Mouse (Mus musculus) limb, embryonic 12.5 days (tissue): ENCODE measurements around the gene Scn3a. TPM values are rescaled to one million over a fixed set of nuclear protein-coding genes. Genes with fewer than 3 reads are reported as not detected.

Source experiments
- ATAC-seq: fragments of 200-750 bp; cut with Nextera tagmentation; 2 replicates; pipeline ENCODE4 v1.8.0; 2017; ENCODE audit warnings: low read depth, moderate TSS enrichment; ENCODE audit not compliant: insufficient number of reproducible peaks, insufficient read depth, low FRiP score, low TSS enrichment
- H3K27ac ChIP-seq: fragments of 300-500 bp; sonication (generic); 2 replicates; pipeline ENCODE4 v1.5.1; 2016; ENCODE audit warnings: mild to moderate bottlenecking, moderate library complexity
- H3K27me3 ChIP-seq: fragments of 300-500 bp; sonication (generic); 2 replicates; pipeline ENCODE4 v1.6.1; 2016; ENCODE audit warnings: mild to moderate bottlenecking, moderate library complexity
- H3K36me3 ChIP-seq: fragments of 300-500 bp; sonication (generic); 2 replicates; pipeline ENCODE4 v1.6.1; 2016; ENCODE audit warnings: mild to moderate bottlenecking, moderate library complexity
- H3K4me1 ChIP-seq: fragments of 300-500 bp; sonication (generic); replicated peaks from 2 replicates; pipeline ENCODE4 v1.6.1; 2016
- H3K4me2 ChIP-seq: fragments of 300-500 bp; sonication (generic); 2 replicates; pipeline ENCODE4 v1.6.1; 2016; ENCODE audit warnings: mild to moderate bottlenecking, moderate library complexity
- H3K4me3 ChIP-seq: fragments of 300-500 bp; sonication (generic); replicated peaks from 2 replicates; pipeline ENCODE4 v1.5.1; 2016; ENCODE audit warnings: mild to moderate bottlenecking
- H3K9ac ChIP-seq: fragments of 300-500 bp; sonication (generic); replicated peaks from 2 replicates; pipeline ENCODE4 v1.6.1; 2016; ENCODE audit warnings: mild to moderate bottlenecking, moderate library complexity
- H3K9me3 ChIP-seq: fragments of 300-500 bp; sonication (generic); 2 replicates; pipeline ENCODE4 v1.6.1; 2016; ENCODE audit warnings: mild to moderate bottlenecking, moderate library complexity
- WGBS: fragments of 180-500 bp; shearing (Covaris S2); methylation state at CpG from one replicate; pipeline ENCODE4 v1.1.7; 2016; 5-methylcytosine and 5-hydroxymethylcytosine counted together
- polyA plus RNA-seq: library from polyadenylated mRNA; unstranded; fragments of >200 nt; fragmentation: Nextera tagmentation; extraction: Ambion mirVana; gene quantifications from 2 replicates; pipeline ENCODE4 v1.2.1, GENCODE M21; 2016

Gene Scn3a
- polyA plus RNA-seq, 1 experiment from 2014 or later, result 2.5 TPM

- 73% methylated on average over 5 of the region's 5 CpGs for WGBS
- no peak overlapping the region for H3K27ac ChIP-seq
- no peak overlapping the region for H3K4me3 ChIP-seq
- H3K27me3 ChIP-seq, result no peaks in the 10 kb centered on the region
- H3K9me3 ChIP-seq, result no peaks in the 10 kb centered on the region
- H3K9ac ChIP-seq, result no peak overlapping the region
- H3K36me3 ChIP-seq, result no peaks in the 10 kb centered on the region
- no peak for ATAC-seq
- no peaks in the 10 kb centered on the region for H3K4me1 ChIP-seq
- no peak overlapping the region for H3K4me2 ChIP-seq
Measured at GRCm38 (mm10) chr2:65441566-65441965, 125.9 kb downstream of the Scn3a start.

DNA sequence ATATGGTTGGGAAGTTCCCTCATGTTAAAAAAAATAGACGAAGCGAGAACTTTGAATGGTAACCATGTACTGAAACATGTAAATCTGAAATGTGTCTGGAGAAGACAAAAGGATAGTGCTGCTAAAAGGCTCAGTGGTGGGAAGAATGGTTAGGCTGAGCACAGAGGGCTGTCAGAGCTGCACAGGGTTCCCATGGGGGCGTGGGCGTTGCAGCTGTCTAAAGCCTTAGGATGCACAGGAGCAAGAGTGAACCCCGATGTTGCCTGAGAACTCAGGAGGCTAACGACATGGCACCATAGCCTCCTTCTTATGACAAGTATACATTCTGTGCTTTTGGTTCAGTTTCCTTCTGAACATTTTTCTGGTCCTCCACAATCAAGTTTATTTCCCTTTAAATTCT, 126.3 kb downstream of the Scn3a start:
- Histone ChIP-seq H3K27me3 (no peaks in the 10 kb centered on the region), H3K4me3 (no peak overlapping the region), H3K4me1 (no peaks in the 10 kb centered on the region), H3K9me3 (no peaks in the 10 kb centered on the region), H3K4me2 (no peak overlapping the region), H3K9ac (no peak overlapping the region), H3K36me3 (no peaks in the 10 kb centered on the region), H3K27ac (no peak overlapping the region)
- 90% methylated on average over 6 of the region's 6 CpGs for WGBS
- no peak for ATAC-seq

DNA sequence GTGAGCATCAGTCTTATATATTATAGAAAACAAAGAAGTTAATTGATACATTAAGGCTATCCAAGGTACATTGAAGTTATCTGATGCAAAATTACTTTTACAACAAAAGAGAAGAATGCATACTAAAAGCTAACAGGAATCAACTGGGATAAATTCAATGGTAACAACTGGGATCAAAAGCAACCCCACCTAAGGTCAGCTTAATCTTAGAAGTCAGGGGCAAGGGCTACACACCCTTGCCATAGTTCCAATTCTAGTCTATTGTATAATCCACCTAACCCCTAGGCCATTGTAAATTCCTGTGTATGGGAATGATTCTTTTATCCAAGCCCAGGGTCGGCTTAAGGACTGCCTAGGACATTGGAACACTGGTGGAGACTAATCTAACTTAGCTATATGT, 130.5 kb downstream of the Scn3a start:
- H3K4me1 ChIP-seq, result no peaks in the 10 kb centered on the region
- no peak overlapping the region for H3K9ac ChIP-seq
- no peak overlapping the region for H3K4me2 ChIP-seq
- no peak for ATAC-seq
- no peak overlapping the region for H3K27ac ChIP-seq
- H3K36me3 ChIP-seq, result no peaks in the 10 kb centered on the region
- H3K9me3 ChIP-seq, result no peaks in the 10 kb centered on the region
- WGBS, result 70% methylated on average over 1 of the region's 1 CpGs
- no peaks in the 10 kb centered on the region for H3K27me3 ChIP-seq
- no peak overlapping the region for H3K4me3 ChIP-seq

GRCm38 (mm10) chr2:65423501-65423900, 143.9 kb downstream of the Scn3a start:
- Histone ChIP-seq H3K36me3 (no peaks in the 10 kb centered on the region), H3K4me3 (no peak overlapping the region), H3K27ac (no peak overlapping the region), H3K9ac (no peak overlapping the region), H3K9me3 (no peaks in the 10 kb centered on the region), H3K27me3 (no peaks in the 10 kb centered on the region), H3K4me1 (no peaks in the 10 kb centered on the region; the same call in 1 of the 2 replicates), H3K4me2 (no peak overlapping the region)
- no peak for ATAC-seq
- 53% methylated on average over 5 of the region's 5 CpGs for WGBS

DNA sequence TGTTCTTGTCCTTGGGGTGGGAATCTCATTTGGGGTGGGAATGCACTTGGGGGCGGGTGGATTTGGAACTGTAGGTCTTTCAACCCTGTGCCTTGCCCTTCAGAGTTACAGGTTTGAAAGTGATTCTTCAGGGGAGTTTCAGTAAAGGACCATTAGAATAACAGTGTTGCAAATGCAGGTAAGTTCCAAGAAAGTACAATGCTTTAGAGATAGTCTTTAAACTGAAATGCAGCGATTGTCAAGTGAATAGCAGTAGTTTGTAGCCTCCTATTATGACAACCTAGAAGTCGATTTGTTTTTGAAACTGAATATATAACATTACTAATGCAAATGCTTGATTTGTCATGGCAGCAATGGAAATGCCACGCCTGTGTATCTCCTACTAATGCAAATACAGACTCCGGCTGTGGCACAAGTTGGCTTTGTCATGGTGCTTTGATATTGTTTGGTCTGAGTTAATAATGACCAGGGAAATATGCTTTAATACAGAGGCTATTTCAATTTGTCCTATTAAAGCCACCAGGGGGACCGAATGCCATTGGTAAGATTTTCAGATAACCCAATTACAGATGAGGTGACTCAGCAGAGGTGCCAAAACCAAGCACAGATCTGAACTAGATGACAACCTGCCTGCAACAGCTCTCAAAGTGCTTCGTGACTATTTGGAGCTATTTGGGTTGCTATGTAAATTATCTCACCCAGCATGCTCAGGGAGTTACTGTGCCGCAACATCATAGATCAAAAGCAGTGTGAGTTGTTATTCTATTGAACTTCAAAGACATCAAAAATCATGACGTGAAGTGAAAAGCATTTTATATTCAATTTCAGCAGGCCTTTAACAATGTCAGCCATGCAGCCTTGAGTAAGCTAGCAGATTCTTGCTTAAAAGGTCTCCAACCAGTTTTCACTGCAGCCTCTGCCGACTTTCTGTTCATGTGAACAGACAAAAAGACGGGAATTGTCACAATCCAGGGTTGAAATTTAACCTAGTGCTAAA, 145.9 kb downstream of the Scn3a start:
- no peak overlapping the region for H3K9ac ChIP-seq
- WGBS, result 64% methylated on average over 11 of the region's 11 CpGs
- H3K9me3 ChIP-seq, result no peaks in the 10 kb centered on the region
- H3K4me1 ChIP-seq, result no peaks in the 10 kb centered on the region; the same call in 1 of the 2 replicates
- H3K4me3 ChIP-seq, result no peak overlapping the region
- no peak overlapping the region for H3K27ac ChIP-seq
- no peaks in the 10 kb centered on the region for H3K27me3 ChIP-seq
- no peaks in the 10 kb centered on the region for H3K36me3 ChIP-seq
- no peak overlapping the region for H3K4me2 ChIP-seq
- no peak for ATAC-seq

DNA sequence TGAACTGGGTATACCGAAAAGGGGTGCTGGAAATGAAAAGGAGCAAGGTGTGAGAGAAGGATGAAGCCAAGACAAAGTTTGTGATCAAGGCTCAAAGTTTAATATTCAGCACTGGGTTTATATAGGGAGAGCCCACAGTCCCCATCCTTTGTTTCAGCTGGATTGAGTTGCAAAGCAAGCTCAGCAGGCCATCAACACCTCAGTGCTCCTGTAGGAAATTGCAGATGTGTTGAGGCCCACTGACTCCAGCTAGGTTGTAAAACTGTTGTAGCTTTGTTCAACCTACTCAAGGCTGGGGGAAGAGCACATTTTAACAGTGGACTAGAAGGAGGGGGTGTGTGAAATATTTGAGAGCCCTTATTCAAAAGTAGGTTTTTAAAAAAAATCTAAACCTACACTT, 148.8 kb downstream of the Scn3a start:
- Histone ChIP-seq H3K36me3 (no peaks in the 10 kb centered on the region), H3K4me2 (no peak overlapping the region), H3K9me3 (no peaks in the 10 kb centered on the region), H3K9ac (no peak overlapping the region), H3K4me1 (peaks cover 10% of the 10 kb centered on the region), H3K27me3 (no peaks in the 10 kb centered on the region), H3K27ac (no peak overlapping the region), H3K4me3 (no peak overlapping the region)
- ATAC-seq, result no peak
- 46% methylated on average over 1 of the region's 1 CpGs for WGBS

GRCm38 (mm10) chr2:65416535-65416934, 150.9 kb downstream of the Scn3a start:
- no peak for ATAC-seq
- 89% methylated on average over 1 of the region's 1 CpGs for WGBS
- H3K4me2 ChIP-seq, result no peak overlapping the region

GRCm38 (mm10) chr2:65415294-65415693, 152.1 kb downstream of the Scn3a start:
- Histone ChIP-seq H3K4me3 (no peak overlapping the region), H3K36me3 (no peaks in the 10 kb centered on the region), H3K27me3 (no peaks in the 10 kb centered on the region), H3K9me3 (no peaks in the 10 kb centered on the region), H3K27ac (no peak overlapping the region), H3K4me2 (peak overlapping the region; percentile 63), H3K9ac (no peak overlapping the region), H3K4me1 (peaks cover 10% of the 10 kb centered on the region)
- ATAC-seq, result no peak
- 0% methylated on average over 2 of the region's 2 CpGs for WGBS

More at GRCm38 (mm10) chr2:65416535-65416934, 150.9 kb downstream of the Scn3a start:
- H3K27ac ChIP-seq, result no peak overlapping the region
- no peaks in the 10 kb centered on the region for H3K27me3 ChIP-seq
- H3K4me3 ChIP-seq, result no peak overlapping the region
- no peaks in the 10 kb centered on the region for H3K9me3 ChIP-seq
- H3K36me3 ChIP-seq, result no peaks in the 10 kb centered on the region
- H3K9ac ChIP-seq, result no peak overlapping the region
- peaks cover 10% of the 10 kb centered on the region for H3K4me1 ChIP-seq

GRCm38 (mm10) chr2:65414806-65415281, 152.6 kb downstream of the Scn3a start:
- Histone ChIP-seq H3K27me3 (no peaks in the 10 kb centered on the region), H3K27ac (no peak overlapping the region), H3K4me3 (peak overlapping the region; percentile 15; the same call in 1 of the 2 replicates), H3K4me2 (peak overlapping the region; percentile 63), H3K9ac (no peak overlapping the region), H3K36me3 (no peaks in the 10 kb centered on the region), H3K9me3 (no peaks in the 10 kb centered on the region), H3K4me1 (peaks cover 10% of the 10 kb centered on the region)
- ATAC-seq, result peak; percentile 56; the same call in 1 of the 2 replicates
- 4% methylated on average over 6 of the region's 6 CpGs for WGBS

GRCm38 (mm10) chr2:65414237-65414636, 153.2 kb downstream of the Scn3a start:
- H3K9ac ChIP-seq, result no peak overlapping the region
- peak overlapping the region; percentile 63 for H3K4me2 ChIP-seq
- under 1% methylated on average over 7 of the region's 7 CpGs for WGBS
- H3K9me3 ChIP-seq, result no peaks in the 10 kb centered on the region
- ATAC-seq, result peak; percentile 84
- no peaks in the 10 kb centered on the region for H3K27me3 ChIP-seq
- H3K4me1 ChIP-seq, result peaks cover 10% of the 10 kb centered on the region
- H3K36me3 ChIP-seq, result no peaks in the 10 kb centered on the region
- H3K27ac ChIP-seq, result peak overlapping the region; percentile 53; the same call in 1 of the 2 replicates
- peak overlapping the region; percentile 29 for H3K4me3 ChIP-seq

- H3K36me3 ChIP-seq, result no peaks in the 10 kb centered on the region
- H3K27me3 ChIP-seq, result no peaks in the 10 kb centered on the region
- H3K4me3 ChIP-seq, result peak overlapping the region; percentile 29
- no peak for ATAC-seq
- no peaks in the 10 kb centered on the region for H3K9me3 ChIP-seq
- 0 out of 2 replicates have a peak overlapping the region, but pooled peaks have one; percentile 27 for H3K9ac ChIP-seq
- peak overlapping the region; percentile 63 for H3K4me2 ChIP-seq
- 0% methylated on average over 3 of the region's 3 CpGs for WGBS
- H3K4me1 ChIP-seq, result peaks cover 10% of the 10 kb centered on the region
- peak overlapping the region; percentile 53; the same call in 1 of the 2 replicates for H3K27ac ChIP-seq
Measured at GRCm38 (mm10) chr2:65413746-65414145, 153.7 kb downstream of the Scn3a start.
